Mouse (Mus musculus): ENCODE measurements at regions not wholly inside any gene's neighbourhood (a gene's known extent, or its start where the extent isn't known, plus 50 kb on each side); places are given as distances from the start of the nearest gene placed in this dataset.

GRCm38 (mm10) chr10:24444572-24444971, 150.7 kb upstream of the Ccn2 start:
- DNase-seq, result no peak

GRCm38 (mm10) chr10:24445036-24445435, 150.2 kb upstream of the Ccn2 start:
- no peak for DNase-seq

DNA sequence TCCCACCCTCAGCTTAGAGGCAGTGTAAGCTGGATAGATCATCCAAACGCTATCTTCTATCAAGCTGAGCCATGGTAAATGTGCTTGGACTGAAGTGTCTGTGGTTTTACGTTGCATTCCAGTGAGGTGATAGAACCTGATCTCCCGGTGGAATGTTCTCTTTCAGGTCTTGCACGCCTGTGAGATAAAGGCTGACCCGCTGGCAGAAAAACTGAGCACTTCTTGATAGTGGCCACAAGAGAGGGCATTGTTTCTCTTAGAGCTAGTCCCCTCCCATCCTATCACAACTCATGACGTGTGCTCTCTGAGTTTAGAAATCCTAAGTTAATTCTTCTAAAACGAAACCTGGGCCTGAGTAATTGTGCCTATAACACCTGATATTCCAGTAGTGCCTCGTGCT, 149.1 kb upstream of the Ccn2 start:
- no peak for DNase-seq

GRCm38 (mm10) chr10:24447135-24447534, 148.1 kb upstream of the Ccn2 start:
- no peak for DNase-seq

DNA sequence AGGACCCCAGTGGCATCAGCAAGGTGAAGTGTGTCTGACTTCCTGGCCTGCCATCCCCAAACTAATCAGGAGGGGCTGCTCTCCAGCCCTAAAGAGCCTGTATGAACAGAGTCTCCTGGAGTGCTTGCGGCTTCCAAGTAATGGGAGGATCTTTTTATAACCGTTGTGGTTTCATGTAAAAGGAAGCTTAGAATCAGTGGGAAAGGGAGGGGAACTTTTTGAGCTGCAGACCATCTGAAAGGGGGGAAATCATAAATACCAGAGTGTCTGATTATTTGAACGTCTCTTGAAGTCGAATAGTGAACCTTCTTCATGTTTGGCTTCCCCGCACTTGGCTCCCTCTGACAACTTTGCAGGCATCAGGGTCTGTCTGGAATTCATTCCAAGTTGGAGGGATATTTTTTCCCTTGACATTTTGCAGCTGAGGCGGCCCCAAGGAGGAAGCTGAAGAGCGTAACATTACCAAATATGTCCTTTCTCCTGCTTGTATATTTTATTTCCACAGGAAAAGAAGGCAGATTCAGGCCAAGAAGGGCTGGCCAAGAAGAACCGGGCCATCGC, 147.2 kb upstream of the Ccn2 start:
- DNase-seq, result no peak

- no peak for DNase-seq
Observed at GRCm38 (mm10) chr10:24453507-24453906, 141.7 kb upstream of the Ccn2 start.

GRCm38 (mm10) chr10:24458667-24459066, 136.6 kb upstream of the Ccn2 start:
- DNase-seq, result no peak

GRCm38 (mm10) chr10:24463873-24464272, 131.4 kb upstream of the Ccn2 start:
- no peak for DNase-seq

- DNase-seq, result no peak
Observed at GRCm38 (mm10) chr10:24464377-24464776, 130.9 kb upstream of the Ccn2 start.

GRCm38 (mm10) chr10:24469741-24470140, 125.5 kb upstream of the Ccn2 start:
- DNase-seq, result no peak

GRCm38 (mm10) chr10:24471521-24471920, 123.7 kb upstream of the Ccn2 start:
- DNase-seq, result no peak

DNA sequence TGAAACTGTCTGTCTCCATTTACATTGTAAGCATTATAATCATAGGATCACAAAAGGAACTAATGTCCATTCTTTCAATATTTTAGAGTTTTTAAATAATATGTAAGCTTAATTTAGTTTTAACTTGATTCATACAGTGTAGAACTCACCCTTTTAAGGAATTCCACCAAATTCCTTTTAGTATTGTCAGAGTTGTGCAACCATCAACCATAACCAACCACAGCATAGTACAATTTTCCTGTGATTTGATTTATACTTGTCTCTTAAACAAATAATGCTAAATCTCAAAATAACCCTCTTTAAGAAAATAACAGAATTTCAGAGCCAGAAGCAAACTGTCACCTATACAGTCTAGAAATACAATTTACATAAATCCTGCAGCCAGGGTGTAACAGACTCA, 119.0 kb upstream of the Ccn2 start:
- no peak for DNase-seq

DNA sequence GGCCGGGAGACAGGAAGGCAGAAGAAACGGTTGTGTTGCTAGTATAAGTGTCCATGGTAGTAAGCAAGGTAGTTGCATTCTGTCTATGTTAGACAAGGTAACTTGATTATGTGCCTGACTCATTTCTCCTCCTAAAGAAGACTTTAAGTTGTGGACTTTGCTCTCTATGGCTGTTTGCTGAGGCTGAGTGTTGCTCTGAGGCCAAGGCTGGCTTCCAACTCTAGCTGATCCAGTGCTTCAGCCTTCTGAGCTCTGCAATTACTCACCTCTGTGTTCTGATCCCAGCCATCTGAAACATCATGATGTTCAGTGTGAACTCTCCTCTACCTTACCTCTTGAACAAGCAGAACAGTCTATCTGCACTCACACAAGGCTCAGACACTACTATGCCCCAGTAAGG, 116.7 kb upstream of the Ccn2 start:
- no peak for DNase-seq

DNA sequence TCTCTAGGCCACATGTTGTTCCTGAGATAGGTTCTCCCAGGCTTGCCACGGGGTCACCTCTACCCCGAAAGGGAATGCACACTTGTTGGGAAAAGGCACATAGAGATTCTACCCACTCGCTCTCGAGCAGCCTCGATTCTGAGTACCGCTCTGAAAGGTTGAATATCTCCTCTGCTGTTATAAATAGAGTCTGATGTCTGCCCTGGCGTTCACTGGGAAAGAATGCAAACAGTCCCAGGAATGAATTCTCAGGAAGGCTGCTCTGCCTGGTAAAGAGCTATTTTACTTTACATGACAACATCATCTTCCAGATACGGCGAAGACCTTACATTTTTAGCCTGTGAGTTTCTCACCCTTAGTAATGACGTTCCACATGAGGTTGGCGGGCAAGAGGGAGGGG, 116.1 kb upstream of the Ccn2 start:
- DNase-seq, result no peak

GRCm38 (mm10) chr10:24481926-24482612, 113.2 kb upstream of the Ccn2 start:
- no peak for DNase-seq

DNA sequence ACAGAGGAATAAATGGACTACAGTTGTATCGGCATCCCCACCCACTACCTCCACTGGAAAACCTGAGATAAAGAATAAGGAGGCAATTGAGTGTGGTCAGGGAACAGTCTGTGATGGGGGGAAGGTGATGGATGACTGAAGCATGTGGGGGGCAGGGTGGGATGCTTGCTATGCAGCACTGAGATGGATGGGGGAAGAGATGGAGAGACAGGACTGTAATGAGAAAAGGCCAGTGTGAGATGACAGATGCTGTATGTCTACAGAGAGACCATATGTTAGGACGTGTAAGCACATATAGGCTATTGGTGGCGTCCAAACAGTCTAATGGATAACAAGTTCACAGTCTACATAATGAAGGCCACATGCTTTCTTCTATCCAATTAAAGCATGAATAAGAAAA, 112.2 kb upstream of the Ccn2 start:
- no peak for DNase-seq

DNA sequence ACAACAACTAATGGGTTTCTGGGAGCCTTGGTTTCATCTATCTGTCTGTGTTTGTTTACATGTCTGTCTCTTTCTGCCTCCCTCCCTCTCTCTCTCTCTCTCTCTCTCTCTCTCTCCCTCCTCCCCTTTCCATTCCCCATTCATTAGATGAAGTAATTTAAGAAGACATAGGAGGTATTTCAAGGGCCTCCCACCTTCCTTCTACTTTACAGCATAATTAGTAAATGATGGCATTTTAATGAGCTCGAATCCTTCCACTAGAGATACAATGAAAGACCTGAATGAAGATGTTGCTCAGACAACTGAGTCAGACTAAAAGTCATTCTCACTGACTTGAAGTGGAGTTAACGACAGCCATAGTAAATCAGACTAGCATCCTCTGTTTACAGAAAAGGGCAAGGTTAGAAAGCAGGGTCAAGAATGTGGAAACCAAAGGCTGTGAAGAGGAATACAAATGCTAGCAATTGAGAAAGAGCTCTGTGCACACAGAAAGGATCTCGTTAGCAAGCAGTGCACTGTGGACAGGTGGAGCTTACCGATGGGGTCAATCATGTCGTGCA, 111.1 kb upstream of the Ccn2 start:
- DNase-seq, result no peak

- DNase-seq, result no peak
Observed at GRCm38 (mm10) chr10:24485461-24485860, 109.8 kb upstream of the Ccn2 start.

- no peak for DNase-seq
Observed at GRCm38 (mm10) chr10:24486224-24486623, 109.0 kb upstream of the Ccn2 start.

GRCm38 (mm10) chr10:24487915-24488314, 107.3 kb upstream of the Ccn2 start:
- DNase-seq, result no peak

DNA sequence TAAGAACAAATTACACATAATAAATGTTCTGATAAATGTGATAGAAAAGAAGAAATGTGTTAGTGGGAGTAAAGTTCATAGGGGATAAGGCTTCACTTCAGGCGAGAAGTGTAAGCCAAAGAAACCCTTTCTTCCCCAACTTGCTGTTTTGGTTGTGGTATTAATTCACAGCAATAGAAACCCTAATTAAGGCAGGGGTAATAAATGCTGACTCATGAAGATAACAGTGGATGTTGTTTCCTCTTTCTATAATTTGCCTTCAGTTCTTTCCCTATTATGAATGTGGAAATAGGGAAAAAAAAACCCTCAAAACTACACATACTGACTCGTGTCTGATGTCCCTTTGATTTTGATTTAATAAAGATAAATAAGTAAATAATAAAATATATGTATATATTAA, 104.8 kb upstream of the Ccn2 start:
- DNase-seq, result no peak

- no peak for DNase-seq
Observed at GRCm38 (mm10) chr10:24491848-24492247, 103.4 kb upstream of the Ccn2 start.

GRCm38 (mm10) chr10:24493392-24493791, 101.8 kb upstream of the Ccn2 start:
- DNase-seq, result no peak

DNA sequence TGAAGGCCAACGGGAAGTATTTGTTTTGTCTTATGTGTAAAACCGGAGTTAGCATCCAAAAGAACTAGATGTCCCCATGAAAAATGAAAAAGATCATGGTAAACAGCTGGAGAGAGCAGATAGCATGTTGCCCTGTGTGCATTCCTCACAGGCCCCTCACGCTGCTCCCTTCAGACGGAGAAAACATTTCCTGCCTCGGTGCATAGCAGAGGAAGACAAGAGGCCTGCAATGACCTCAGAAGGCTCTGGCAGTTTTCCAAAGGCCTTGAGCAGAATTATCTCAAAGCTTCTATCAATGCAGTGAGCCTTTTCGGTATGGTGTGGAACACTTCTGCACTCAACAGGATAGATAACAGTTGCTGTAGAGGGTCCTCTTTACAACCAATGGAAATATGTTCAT, 101.3 kb upstream of the Ccn2 start:
- DNase-seq, result no peak
